Comparison of ENCODE assay signal across 8 mouse cellular contexts in the genomic region with DNA sequence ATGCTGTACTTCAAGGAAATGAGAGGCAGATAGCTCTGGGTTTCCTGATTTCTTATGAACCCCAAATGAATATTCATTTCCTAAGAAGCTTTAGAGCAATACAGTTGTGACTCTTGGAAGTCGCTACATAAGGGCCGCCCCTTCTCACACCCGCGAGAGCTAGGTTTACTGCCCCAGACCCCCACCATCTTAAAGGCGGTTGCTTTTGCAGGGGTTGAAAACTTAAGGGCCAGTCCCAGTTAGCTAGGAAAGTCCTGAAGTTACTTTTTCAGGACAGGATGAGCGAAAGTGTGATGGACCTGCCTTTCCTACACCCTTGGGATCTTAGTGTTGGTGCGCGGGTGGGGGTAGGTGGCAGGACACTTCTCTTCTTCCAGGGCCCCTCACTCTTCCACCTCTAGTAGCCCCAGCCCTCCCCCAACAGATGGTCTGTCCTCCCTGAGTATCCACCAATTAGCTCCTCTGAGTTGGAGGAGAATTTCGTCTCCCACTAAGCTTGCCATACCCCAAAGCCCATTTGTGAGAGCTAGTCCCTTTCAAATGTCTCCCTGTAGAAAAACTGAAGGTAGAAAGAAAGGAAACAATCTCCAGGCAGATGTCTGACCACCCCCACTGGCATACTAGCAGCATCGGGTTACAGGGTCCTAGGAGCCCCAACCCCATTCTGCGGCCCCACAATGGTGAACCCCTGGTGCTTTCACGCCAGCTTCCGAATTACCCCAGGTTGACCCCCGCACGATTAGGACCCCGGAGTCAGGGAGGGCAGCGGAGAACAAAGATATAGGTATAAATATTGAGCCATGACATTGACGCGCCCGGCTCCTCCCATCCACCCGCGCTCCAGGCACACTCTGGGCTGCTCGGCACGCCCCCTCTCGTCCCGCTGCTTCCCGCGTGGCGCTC. TPM values are rescaled to one million over a fixed set of nuclear protein-coding genes. Genes with fewer than 3 reads are reported as not detected.
DNase-seq lines count a peak whose midpoint lies in the region; ATAC-seq lines count a peak whose summit lies in the region.
"Not testable (repeated sequence)": the region's sequence is repeated elsewhere in the genome, so short reads cannot be mapped to it uniquely, and the experiment has no call there.

No protein-coding gene starts in this region.

- H3K27ac ChIP-seq in embryonic facial prominence, embryonic 15.5 days (replicated peaks); intestine, embryonic 16.5 days (ENCODE audit: low read length); lung, embryonic 16.5 days (ENCODE audit: low read length): not testable (repeated sequence)

- not testable (repeated sequence) for H3K9ac ChIP-seq in embryonic facial prominence, embryonic 15.5 days; intestine, embryonic 16.5 days (ENCODE audit: low read depth, low read length); lung, embryonic 16.5 days (ENCODE audit: low read length)

- H3K9me3 ChIP-seq in embryonic facial prominence, embryonic 15.5 days (replicated peaks); intestine, embryonic 16.5 days (ENCODE audit: control insufficient read depth, low read length); lung, embryonic 16.5 days (ENCODE audit: control insufficient read depth, low read length): not testable (repeated sequence)

- not testable (repeated sequence) for H3K4me1 ChIP-seq in embryonic facial prominence, embryonic 15.5 days; intestine, embryonic 16.5 days (ENCODE audit: control insufficient read depth, insufficient read depth, low read length); lung, embryonic 16.5 days (replicated peaks; ENCODE audit: control insufficient read depth, insufficient read depth, low read length)

- peak; percentile 24 for DNase-seq in adrenal gland, postnatal 14 days
- peak; percentile 93 for DNase-seq in heart, adult 11 months
- peak; percentile 17 for DNase-seq in left cerebral cortex, adult 11 months (ENCODE audit: low spot score)
- peak; percentile 19 for DNase-seq in ovary, postnatal 14 days (ENCODE audit: low spot score)
- peak; percentile 27 for DNase-seq in urinary bladder, adult 2 months (ENCODE audit: low spot score)

- peak overlapping the region; percentile 27 for H3K4me3 ChIP-seq in embryonic facial prominence, embryonic 15.5 days (replicated peaks)
- H3K4me3 ChIP-seq in intestine, embryonic 16.5 days (ENCODE audit: low read length): peak overlapping the region; percentile 29; the same call in 1 of the 2 replicates
- H3K4me3 ChIP-seq in lung, embryonic 16.5 days (ENCODE audit: low read length): 0 out of 2 replicates have a peak overlapping the region, but pooled peaks have one; percentile 16

- 4% methylated on average over 25 of the region's 29 CpGs for WGBS in embryonic facial prominence, embryonic 15.5 days
- WGBS in intestine, embryonic 16.5 days: 5% methylated on average over 22 of the region's 29 CpGs
- WGBS in lung, embryonic 16.5 days: 7% methylated on average over 25 of the region's 29 CpGs

- not testable (repeated sequence) for H3K36me3 ChIP-seq in embryonic facial prominence, embryonic 15.5 days; intestine, embryonic 16.5 days (ENCODE audit: control insufficient read depth, insufficient read depth, low read length); lung, embryonic 16.5 days (ENCODE audit: control insufficient read depth, insufficient read depth, low read length)

- H3K27me3 ChIP-seq in embryonic facial prominence, embryonic 15.5 days; intestine, embryonic 16.5 days (replicated peaks; ENCODE audit: control insufficient read depth, insufficient read depth, low read length); lung, embryonic 16.5 days (ENCODE audit: control insufficient read depth, insufficient read depth, low read depth, low read length): not testable (repeated sequence)

- not testable (repeated sequence) for ATAC-seq in embryonic facial prominence, embryonic 15.5 days (ENCODE audit: insufficient number of reproducible peaks, low FRiP score, low TSS enrichment, low read depth)
- ATAC-seq in intestine, embryonic 16.5 days: peak; percentile 59
- peak; percentile 45; the same call in 1 of the 2 replicates for ATAC-seq in lung, embryonic 16.5 days (ENCODE audit: low read depth)

- peak overlapping the region; percentile 46; the same call in 1 of the 2 replicates for H3K4me2 ChIP-seq in embryonic facial prominence, embryonic 15.5 days (replicated peaks)
- peak overlapping the region; percentile 40; the same call in 1 of the 2 replicates for H3K4me2 ChIP-seq in intestine, embryonic 16.5 days (ENCODE audit: low read depth, low read length)
- peak overlapping the region; percentile 42 for H3K4me2 ChIP-seq in lung, embryonic 16.5 days (ENCODE audit: low read depth, low read length)

RNA-seq across cellular contexts. Expression of gene Gm2832, which starts 14.5 kb away (rescaled TPM):
- not detected in 2 replicates for total RNA-seq in adrenal gland, postnatal 14 days (2021)
- not detected in 2 replicates for polyA plus RNA-seq in embryonic facial prominence, embryonic 15.5 days (2015; fragmentation: Nextera tagmentation; extraction: Ambion mirVana)
- polyA plus RNA-seq in intestine, embryonic 16.5 days (2015; fragmentation: Nextera tagmentation; extraction: Ambion mirVana): not detected in 2 replicates
- 0.15 TPM in 1 of 2 replicates, not detected in the other for polyA plus RNA-seq in lung, embryonic 16.5 days (2015; fragmentation: Nextera tagmentation; extraction: Ambion mirVana)
- polyA plus RNA-seq in urinary bladder, adult 2 months (2012; rRNA removed): not detected in 2 replicates

Comparison
In these comparisons a context has a peak if more than half of its experiments do, and no peak if none do; other contexts are left out.
1. DNase-seq: peak in every context shown above with its lines; median percentile 93 in heart, adult 11 months; 27 in urinary bladder, adult 2 months; 24 in adrenal gland, postnatal 14 days; 19 in ovary, postnatal 14 days; 17 in left cerebral cortex, adult 11 months.